In genomic region chr11:53636183-53636646, GRCm38 (mm10) we compare ENCODE assay signal across 9 mouse cellular contexts. TPM values are rescaled to one million over a fixed set of nuclear protein-coding genes. Genes with fewer than 3 reads are reported as not detected.
A peak's percentile ranks its signal among the peaks of the same experiment; 100 is the strongest.
DNase-seq lines count a peak whose midpoint lies in the region; ATAC-seq and TF ChIP-seq lines count a peak whose summit lies in the region.
"Had no signal": no experiment of that assay in that cellular context is flagged by ENCODE, and none has a peak within 500 bp of the region (broad histone marks: within the 10 kb centered on the region; RNA-seq: fewer than 3 reads in every experiment).

No protein-coding gene starts in this region.

- no peaks in the 10 kb centered on the region for H3K36me3 ChIP-seq in kidney, postnatal 0 days (ENCODE audit: insufficient read depth, low read length)
- H3K36me3 ChIP-seq in stomach, embryonic 15.5 days, result no peaks in the 10 kb centered on the region

- peak overlapping the region; percentile 31; the same call in 1 of the 2 replicates for H3K9ac ChIP-seq in kidney, postnatal 0 days (ENCODE audit: low read depth, low read length)
- H3K9ac ChIP-seq in stomach, embryonic 15.5 days, result no peak overlapping the region

- DNase-seq in kidney, postnatal 0 days (ENCODE audit: low spot score), result peak; percentile 28
- no peak for DNase-seq in kidney, adult 8-10 months
- peak; percentile 27 for DNase-seq in Muller cell, postnatal 12 days (ENCODE audit: inconsistent ontology term)
- peak; percentile 27 for DNase-seq in embryo, embryonic 9.5 days (ENCODE audit: extremely low spot score)
- DNase-seq in induced T-regulatory cell, adult 2 months (ENCODE audit: low read depth), result peak; percentile 59
- no peak for DNase-seq in layer of hippocampus, adult 11-12 months (ENCODE audit: low spot score)

- no peaks in the 10 kb centered on the region for H3K27me3 ChIP-seq in kidney, postnatal 0 days (ENCODE audit: insufficient read depth, low read length)
- peaks cover 11% of the 10 kb centered on the region; the same call in 1 of the 2 replicates for H3K27me3 ChIP-seq in stomach, embryonic 15.5 days (replicated peaks)

- no peaks in the 10 kb centered on the region for H3K9me3 ChIP-seq in kidney, postnatal 0 days (replicated peaks; ENCODE audit: low read length)
- H3K9me3 ChIP-seq in stomach, embryonic 15.5 days, result no peaks in the 10 kb centered on the region

- peaks cover 8% of the 10 kb centered on the region for H3K4me1 ChIP-seq in kidney, postnatal 0 days (replicated peaks; ENCODE audit: insufficient read depth, low read length)
- H3K4me1 ChIP-seq in stomach, embryonic 15.5 days, result peaks cover 7% of the 10 kb centered on the region

- no peak for TF ChIP-seq CTCF in kidney, postnatal 0 days (IDR thresholded peaks at IDR 0.05; ENCODE audit: low read depth)

- H3K4me2 ChIP-seq in kidney, postnatal 0 days (ENCODE audit: low read length), result peak overlapping the region; percentile 60
- peak overlapping the region; percentile 77 for H3K4me2 ChIP-seq in stomach, embryonic 15.5 days

- 2% methylated on average over 33 of the region's 40 CpGs for WGBS in kidney, postnatal 0 days
- under 1% methylated on average over 39 of the region's 40 CpGs for WGBS in stomach, embryonic 15.5 days

- ATAC-seq in kidney, postnatal 0 days (replicated peaks; ENCODE audit: low FRiP score, low read depth), result peak; percentile 52
- peak; percentile 66 for ATAC-seq in megakaryocyte, adult 5-6 weeks (ENCODE audit: poor library complexity, severe bottlenecking)
- ATAC-seq in stomach, embryonic 15.5 days (ENCODE audit: insufficient read depth, low FRiP score, low read depth), result no peak

- no peak overlapping the region for H3K27ac ChIP-seq in kidney, postnatal 0 days
- H3K27ac ChIP-seq in stomach, embryonic 15.5 days, result no peak overlapping the region

- H3K4me3 ChIP-seq in kidney, postnatal 0 days (replicated peaks; ENCODE audit: low read depth, low read length), result peak overlapping the region; percentile 28
- H3K4me3 ChIP-seq in stomach, embryonic 15.5 days (replicated peaks), result peak overlapping the region; percentile 33

RNA-seq across cellular contexts. Expression of gene Il13, which starts 1.7 kb away (rescaled TPM):
- polyA plus RNA-seq in kidney, postnatal 0 days (2015; fragmentation: Nextera tagmentation; extraction: Ambion mirVana), result not detected in 2 replicates
- 0.18 TPM in 2 replicates for total RNA-seq in megakaryocyte, adult 5-6 weeks (2015)
- total RNA-seq in megakaryocyte, adult 5-6 weeks (2017), result 0.28 and 0.62 TPM in 2 replicates
- not detected in 2 replicates for polyA plus RNA-seq in stomach, embryonic 15.5 days (2015; fragmentation: Nextera tagmentation; extraction: Ambion mirVana)
- total RNA-seq: left cerebral cortex, postnatal 36 days had no signal

RNA-seq across cellular contexts. Expression of gene Il4, which starts 17.7 kb away (rescaled TPM):
- polyA plus RNA-seq in kidney, postnatal 0 days (2015; fragmentation: Nextera tagmentation; extraction: Ambion mirVana), result 0.78 and 1.1 TPM in 2 replicates
- 5.5 and 13.1 TPM in 2 replicates for total RNA-seq in megakaryocyte, adult 5-6 weeks (2015)
- total RNA-seq in megakaryocyte, adult 5-6 weeks (2017), result 8.0 and 8.7 TPM in 2 replicates
- 1.0 and 1.8 TPM in 2 replicates for polyA plus RNA-seq in stomach, embryonic 15.5 days (2015; fragmentation: Nextera tagmentation; extraction: Ambion mirVana)
- total RNA-seq: left cerebral cortex, postnatal 36 days had no signal

Comparison
In these comparisons a context has a peak if more than half of its experiments do, and no peak if none do; other contexts are left out.
1. DNase-seq: peak in kidney, postnatal 0 days (single experiment), Muller cell, postnatal 12 days (single experiment), embryo, embryonic 9.5 days (single experiment) and induced T-regulatory cell, adult 2 months (single experiment); none in kidney, adult 8-10 months (0 of 2) and layer of hippocampus, adult 11-12 months (single experiment).